Mouse (Mus musculus) kidney, postnatal 0 days (tissue): ENCODE measurements around the gene Rere. TPM values are rescaled to one million over a fixed set of nuclear protein-coding genes. Genes with fewer than 3 reads are reported as not detected.
A peak's percentile ranks its signal among the peaks of the same experiment; 100 is the strongest.

Experiments
- ATAC-seq: fragments of 200-750 bp; cut with Nextera tagmentation; replicated peaks from 2 replicates; pipeline ENCODE4 v1.8.0; 2017; ENCODE audit warnings: low read depth, moderate number of reproducible peaks, moderate TSS enrichment, moderate library complexity; ENCODE audit not compliant: low FRiP score
- DNase-seq: peaks from one replicate; pipeline ENCODE4 v3.0.0-alpha.2; 2016; ENCODE audit warnings: low spot score
- H3K27ac ChIP-seq: fragments of 300-500 bp; sonication (generic); 2 replicates; pipeline ENCODE4 v1.5.1; 2014; ENCODE audit warnings: mild to moderate bottlenecking
- H3K27me3 ChIP-seq: fragments of 300-500 bp; sonication (generic); 2 replicates; pipeline ENCODE4 v1.6.1; 2014; ENCODE audit warnings: low read length, mixed read lengths; ENCODE audit not compliant: insufficient read depth
- H3K36me3 ChIP-seq: fragments of 300-500 bp; sonication (generic); 2 replicates; pipeline ENCODE4 v1.6.1; 2014; ENCODE audit warnings: low read length, mixed read lengths; ENCODE audit not compliant: insufficient read depth
- H3K4me1 ChIP-seq: fragments of 300-500 bp; sonication (generic); replicated peaks from 2 replicates; pipeline ENCODE4 v1.6.1; 2014; ENCODE audit warnings: antibody characterized with exemption, low read length, mixed read lengths; ENCODE audit not compliant: insufficient read depth
- H3K4me2 ChIP-seq: fragments of 300-500 bp; sonication (generic); 2 replicates; pipeline ENCODE4 v1.6.1; 2014; ENCODE audit warnings: mild to moderate bottlenecking, low read length, moderate library complexity, mixed read lengths
- H3K4me3 ChIP-seq: fragments of 300-500 bp; sonication (generic); replicated peaks from 2 replicates; pipeline ENCODE4 v1.5.1; 2014; ENCODE audit warnings: low read depth, low read length
- H3K9ac ChIP-seq: fragments of 300-500 bp; sonication (generic); 2 replicates; pipeline ENCODE4 v1.6.1; 2014; ENCODE audit warnings: low read depth, low read length
- H3K9me3 ChIP-seq: fragments of 300-500 bp; sonication (generic); replicated peaks from 2 replicates; pipeline ENCODE4 v1.6.1; 2016; ENCODE audit warnings: low read length, inconsistent platforms, mixed read lengths
- CTCF ChIP-seq: IDR thresholded peaks from 2 replicates; pipeline ENCODE4 v1.5.1; 2016; ENCODE audit warnings: antibody characterized with exemption, low read depth, mild to moderate bottlenecking, moderate library complexity
- WGBS: fragments of 180-500 bp; shearing (Covaris S2); extraction: QIAGEN DNeasy Blood & Tissue Kit; methylation state at CpG from one replicate; pipeline ENCODE4 v1.1.7; 2014; 5-methylcytosine and 5-hydroxymethylcytosine counted together
- polyA plus RNA-seq: library from polyadenylated mRNA; unstranded; fragments of >200 nt; fragmentation: Nextera tagmentation; extraction: Ambion mirVana; gene quantifications from 2 replicates; pipeline ENCODE4 v1.2.1, GENCODE M21; 2015

Gene Rere
- polyA plus RNA-seq, 1 experiment from 2014 or later: 29.8 TPM

DNA sequence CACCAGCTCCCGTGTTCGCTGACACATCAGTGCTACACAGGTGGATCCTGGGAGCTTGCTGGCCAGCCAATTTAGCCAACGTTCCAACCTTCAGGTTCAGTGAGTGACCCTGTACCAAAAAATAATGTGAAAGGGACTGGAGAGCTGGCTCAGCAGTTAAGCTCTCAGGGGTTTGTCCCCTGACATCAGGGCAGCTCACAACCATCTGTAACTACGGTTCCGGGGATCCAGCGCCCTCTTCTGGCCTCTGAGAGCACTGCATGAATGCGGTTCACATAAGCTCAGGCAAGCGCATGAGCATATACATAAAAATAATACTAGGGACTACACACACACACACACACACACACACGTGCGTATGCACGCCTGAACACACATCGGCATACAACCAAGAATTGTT, 381.7 kb downstream of the Rere start:
- Histone ChIP-seq H3K36me3 (no peaks in the 10 kb centered on the region), H3K4me3 (no peak overlapping the region), H3K4me1 (peaks cover 4% of the 10 kb centered on the region; the same call in 1 of the 2 replicates), H3K27ac (no peak overlapping the region), H3K9ac (no peak overlapping the region), H3K4me2 (no peak overlapping the region), H3K9me3 (no peaks in the 10 kb centered on the region), H3K27me3 (no peaks in the 10 kb centered on the region)
- ATAC-seq: no peak
- DNase-seq: peak; percentile 57
- TF ChIP-seq CTCF: peak; percentile 72
- 63% methylated on average over 12 of the region's 12 CpGs for WGBS

DNA sequence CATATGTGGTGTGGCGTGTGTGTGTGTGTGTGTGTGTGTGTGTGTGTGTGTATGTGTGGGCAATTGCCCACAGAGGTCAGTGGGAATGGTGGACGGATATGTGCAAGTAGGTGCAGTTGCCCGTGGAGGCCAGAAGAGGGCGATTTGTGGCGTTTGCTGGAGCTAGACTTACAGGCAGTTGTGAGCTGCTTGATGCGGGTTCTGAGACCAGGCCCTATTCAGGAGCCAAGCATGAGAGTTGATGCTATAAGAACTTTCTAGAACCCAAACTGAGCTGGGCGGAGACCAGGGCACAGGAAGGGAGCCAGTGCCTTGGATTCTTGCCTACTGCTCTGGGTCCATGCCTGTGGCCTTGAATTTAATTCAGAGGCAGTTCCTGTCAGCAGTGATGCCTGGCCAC, 383.3 kb downstream of the Rere start:
- no peaks in the 10 kb centered on the region for H3K27me3 ChIP-seq
- no peak for DNase-seq

DNA sequence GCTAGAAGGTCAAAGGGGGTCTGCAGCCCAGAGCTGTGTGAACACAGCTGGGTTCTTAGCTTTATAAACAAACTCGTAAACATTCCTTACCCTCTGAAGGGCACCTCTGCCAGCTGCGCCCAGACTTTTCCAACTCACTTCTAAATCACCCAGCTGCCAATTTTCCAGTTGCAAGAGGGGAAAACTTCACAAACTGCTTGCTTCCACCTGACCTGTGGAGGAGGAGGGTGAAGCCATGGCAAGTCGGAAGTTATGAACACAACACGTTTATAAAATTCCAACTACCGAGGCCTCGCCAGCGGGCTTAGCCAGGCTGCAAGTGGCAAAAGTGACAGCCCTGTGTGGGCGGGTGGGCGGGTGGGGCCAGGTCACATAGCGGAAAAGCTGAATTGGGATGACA, 384.4 kb downstream of the Rere start:
- WGBS: 52% methylated on average over 10 of the region's 10 CpGs
- ATAC-seq (no peak), DNase-seq (no peak)
- no peaks in the 10 kb centered on the region for H3K27me3 ChIP-seq
- peaks cover 4% of the 10 kb centered on the region; the same call in 1 of the 2 replicates for H3K4me1 ChIP-seq
- H3K4me2 ChIP-seq: no peak overlapping the region
- no peak for TF ChIP-seq CTCF
- H3K4me3 ChIP-seq: no peak overlapping the region
- H3K36me3 ChIP-seq: no peaks in the 10 kb centered on the region
- H3K27ac ChIP-seq: peak overlapping the region; percentile 31; the same call in 1 of the 2 replicates
- no peak overlapping the region for H3K9ac ChIP-seq
- no peaks in the 10 kb centered on the region for H3K9me3 ChIP-seq

More for the DNA sequence above, 383.3 kb downstream of the Rere start:
- Histone ChIP-seq H3K36me3 (no peaks in the 10 kb centered on the region), H3K27ac (no peak overlapping the region), H3K4me2 (no peak overlapping the region), H3K4me1 (peaks cover 4% of the 10 kb centered on the region; the same call in 1 of the 2 replicates), H3K4me3 (no peak overlapping the region), H3K9ac (no peak overlapping the region), H3K9me3 (no peaks in the 10 kb centered on the region)
- ATAC-seq: no peak
- TF ChIP-seq CTCF: peak; percentile 53; the same call in 1 of the 2 replicates
- WGBS: 87% methylated on average over 7 of the region's 7 CpGs

Other genes starting within 250 kb of the Rere start
- gene Gpr157, start 194.3 kb upstream of the Rere start, polyA plus RNA-seq: 0.18 and 0.28 TPM in 2 replicates
- gene Slc2a5, start 162.4 kb upstream of the Rere start, polyA plus RNA-seq: 8.1 and 9.3 TPM in 2 replicates
- not detected in 2 replicates for gene Slc2a7, start 132.7 kb upstream of the Rere start, polyA plus RNA-seq
- not detected in 2 replicates for gene Car6, start 80.3 kb upstream of the Rere start, polyA plus RNA-seq
- 1,062 and 1,157 TPM in 2 replicates for gene Eno1, start 44.9 kb upstream of the Rere start, polyA plus RNA-seq